Mouse (Mus musculus) embryo, embryonic 11.5 days (tissue): Measurements from ENCODE around the gene Gsx2.

ENCODE experiments used
- DNase-seq: peaks from one replicate; pipeline ENCODE4 v3.0.0-alpha.2; 2012; ENCODE audit warnings: low read depth, low spot score

Gene Gsx2

GRCm38 (mm10) chr5:75076326-75077050 is 1.1 kb downstream of the Gsx2 start:
- DNase-seq = no peak

GRCm38 (mm10) chr5:75077051-75077380 is 1.6 kb downstream of the Gsx2 start:
- DNase-seq = no peak

GRCm38 (mm10) chr5:75079564-75079963 is 4.2 kb downstream of the Gsx2 start:
- DNase-seq = no peak

GRCm38 (mm10) chr5:75082439-75082838 is 7.0 kb downstream of the Gsx2 start:
- no peak for DNase-seq

GRCm38 (mm10) chr5:75083061-75083460 is 7.7 kb downstream of the Gsx2 start:
- DNase-seq = no peak

GRCm38 (mm10) chr5:75083591-75084392 is 8.4 kb downstream of the Gsx2 start:
- no peak for DNase-seq

- DNase-seq = no peak
These were observed 9.0 kb downstream of the Gsx2 start for GRCm38 (mm10) chr5:75084393-75084870.

GRCm38 (mm10) chr5:75084871-75085520 is 9.6 kb downstream of the Gsx2 start:
- DNase-seq = no peak

GRCm38 (mm10) chr5:75085521-75085875 is 10.1 kb downstream of the Gsx2 start:
- no peak for DNase-seq

- DNase-seq = no peak
These were observed 10.5 kb downstream of the Gsx2 start for GRCm38 (mm10) chr5:75085906-75086305.

- no peak for DNase-seq
These were observed 31.1 kb downstream of the Gsx2 start for GRCm38 (mm10) chr5:75106511-75106910.

- no peak for DNase-seq
These were observed 34.0 kb downstream of the Gsx2 start for GRCm38 (mm10) chr5:75109368-75109767.

GRCm38 (mm10) chr5:75111781-75112180 is 36.4 kb downstream of the Gsx2 start:
- DNase-seq = no peak

- DNase-seq = peak; percentile 9
These were observed 43.4 kb downstream of the Gsx2 start for GRCm38 (mm10) chr5:75118840-75119239.

GRCm38 (mm10) chr5:75121646-75122045 is 46.2 kb downstream of the Gsx2 start:
- DNase-seq = no peak
